Mouse (Mus musculus) ES-Bruce4 (cell line): ENCODE measurements around the gene Ammecr1.

Experiments
- CTCF ChIP-seq: IDR thresholded peaks from one replicate; pipeline ENCODE4 v1.8.1; 2011; ENCODE audit warnings: low read depth, low read length
- EP300 ChIP-seq: IDR thresholded peaks from 2 replicates; pipeline ENCODE4 v1.6.1; 2011; ENCODE audit warnings: low read depth, low read length; ENCODE audit not compliant: insufficient read depth
- POLR2A ChIP-seq: IDR thresholded peaks from one replicate; pipeline ENCODE4 v1.8.1; 2011; ENCODE audit warnings: low read length; ENCODE audit not compliant: insufficient read depth

DNA sequence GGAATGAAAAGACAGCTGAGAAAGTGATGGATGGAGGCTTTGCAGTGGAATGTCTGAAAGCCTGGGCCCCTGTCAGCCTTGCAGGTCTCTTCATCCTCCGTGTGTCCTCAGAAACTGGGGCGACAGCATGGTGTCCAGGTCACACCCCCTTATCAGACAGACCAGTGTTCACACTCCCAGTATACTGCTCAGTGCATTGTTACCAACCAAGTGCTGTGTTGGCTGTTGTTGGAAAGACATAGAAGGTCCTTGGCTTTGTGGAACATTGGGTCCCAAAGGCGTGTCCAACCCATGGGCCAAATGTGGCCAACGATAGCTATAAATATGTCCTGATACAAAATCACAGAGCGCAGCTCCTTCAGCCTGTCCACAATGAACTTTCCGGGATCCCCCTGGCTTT lies 136.0 kb downstream of the Ammecr1 start:
- TF ChIP-seq POLR2A, result no peak
- TF ChIP-seq CTCF, result no peak
- TF ChIP-seq EP300, result no peak
